Mouse (Mus musculus): ENCODE measurements around the gene Aak1. TPM values are rescaled to one million over a fixed set of nuclear protein-coding genes. Genes with fewer than 3 reads are reported as not detected.
"Not testable (repeated sequence)": the region's sequence is repeated elsewhere in the genome, so short reads cannot be mapped to it uniquely, and the experiment has no call there.

Gene Aak1
- polyA plus RNA-seq, 1 experiment from 2014 or later: 18.3 TPM

GRCm38 (mm10) chr6:87008887-87009286, 159.6 kb downstream of the Aak1 start, which contains the start of gene Nfu1:
TSS of gene Nfu1 (plus strand) at chr6:87009236.
- peak within 1 kb of the TSS; percentile 96 for H3K9ac ChIP-seq
- peaks cover 12% of the 10 kb centered on the region for H3K36me3 ChIP-seq (ENCODE audit: insufficient read depth)
- H3K4me1 ChIP-seq (ENCODE audit: insufficient read depth): no peaks in the 10 kb centered on the region
- H3K27me3 ChIP-seq (ENCODE audit: insufficient read depth, low read length): no peaks in the 10 kb centered on the region
- no peaks in the 10 kb centered on the region for H3K9me3 ChIP-seq (ENCODE audit: low read depth, low read length)
- 73% methylated on average over 6 of the region's 6 CpGs for WGBS
- no peak for TF ChIP-seq CTCF (IDR thresholded peaks at IDR 0.05; ENCODE audit: low read depth)
- ATAC-seq (ENCODE audit: insufficient read depth) (no peak), DNase-seq (no peak)
- H3K4me2 ChIP-seq: peak within 1 kb of the TSS; percentile 69
- peak within 1 kb of the TSS; percentile 90 for H3K27ac ChIP-seq (ENCODE audit: low read depth)
- peak within 1 kb of the TSS; percentile 87 for H3K4me3 ChIP-seq (ENCODE audit: low read depth, low read length)

DNA sequence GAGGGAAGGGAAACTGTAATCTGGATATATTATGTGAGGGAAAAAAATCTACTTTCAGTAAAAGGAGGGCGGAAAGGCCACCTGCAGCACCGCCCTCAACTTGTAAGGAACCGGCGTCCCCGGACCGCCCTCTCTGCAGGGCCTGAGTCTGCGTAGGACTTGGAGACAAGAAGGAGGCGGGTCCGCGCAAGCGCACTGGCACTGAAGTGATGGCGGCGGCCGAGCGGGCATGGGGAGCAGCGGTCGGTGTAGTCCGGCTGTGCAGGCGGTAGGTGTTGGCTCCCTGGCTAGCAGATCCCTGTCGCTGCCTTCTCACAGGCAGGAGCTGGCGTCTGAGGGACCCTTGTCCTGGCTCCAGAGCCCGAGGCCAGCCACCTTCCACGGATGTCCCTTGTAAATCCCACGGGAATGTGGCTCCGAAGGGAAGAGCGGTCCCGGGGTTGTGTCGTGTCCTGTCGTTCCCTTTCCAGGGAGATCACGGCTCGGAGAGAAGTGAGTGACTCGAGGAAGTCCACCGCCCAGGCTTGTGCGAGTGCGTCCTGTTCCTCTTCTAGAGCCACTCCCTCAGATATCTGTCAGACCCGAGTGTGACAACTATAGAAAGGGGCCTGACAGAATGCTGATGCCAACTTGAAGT, 160.5 kb downstream of the Aak1 start:
- Histone ChIP-seq H3K4me3 (ENCODE audit: low read depth, low read length) (peak overlapping the region; percentile 87), H3K27me3 (ENCODE audit: insufficient read depth, low read length) (no peaks in the 10 kb centered on the region), H3K4me1 (ENCODE audit: insufficient read depth) (no peaks in the 10 kb centered on the region), H3K27ac (ENCODE audit: low read depth) (peak overlapping the region; percentile 90), H3K9me3 (ENCODE audit: low read depth, low read length) (no peaks in the 10 kb centered on the region), H3K4me2 (peak overlapping the region; percentile 69), H3K9ac (peak overlapping the region; percentile 96), H3K36me3 (ENCODE audit: insufficient read depth) (peaks cover 16% of the 10 kb centered on the region)
- no peak for TF ChIP-seq CTCF (IDR thresholded peaks at IDR 0.05; ENCODE audit: low read depth)
- peak; percentile 96 for DNase-seq
- WGBS: under 1% methylated on average over 36 of the region's 36 CpGs
- peak; percentile 99 for ATAC-seq (ENCODE audit: insufficient read depth)

DNA sequence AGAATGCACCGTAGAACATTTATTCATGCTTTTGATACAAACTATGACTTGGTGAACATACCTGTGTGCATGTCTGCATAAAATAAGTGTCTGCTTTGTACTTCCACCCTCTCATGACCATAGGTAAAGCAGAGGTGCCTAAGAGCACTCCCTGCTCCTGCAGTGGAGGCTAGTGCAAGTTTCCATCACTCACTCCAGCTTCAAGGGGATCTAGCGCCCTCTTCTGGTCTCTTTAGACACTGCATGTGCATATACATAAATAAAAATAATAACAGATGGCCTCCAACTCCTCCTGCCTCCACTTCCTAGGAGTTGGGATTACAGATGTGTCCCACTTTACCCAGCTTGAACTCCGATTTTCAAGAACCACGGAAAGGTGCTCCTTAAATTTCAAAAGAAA, 167.6 kb downstream of the Aak1 start:
- WGBS: 65% methylated on average over 4 of the region's 4 CpGs
- DNase-seq (peak; percentile 74), ATAC-seq (ENCODE audit: insufficient read depth) (no peak)
- H3K9me3 ChIP-seq (ENCODE audit: low read depth, low read length): no peaks in the 10 kb centered on the region
- H3K9ac ChIP-seq: no peak overlapping the region
- H3K4me3 ChIP-seq (ENCODE audit: low read depth, low read length): no peak overlapping the region
- H3K27me3 ChIP-seq (ENCODE audit: insufficient read depth, low read length): no peaks in the 10 kb centered on the region
- H3K4me1 ChIP-seq (ENCODE audit: insufficient read depth): no peaks in the 10 kb centered on the region
- peak; percentile 66 for TF ChIP-seq CTCF (IDR thresholded peaks at IDR 0.05; ENCODE audit: low read depth)
- H3K27ac ChIP-seq (ENCODE audit: low read depth): no peak overlapping the region
- peaks cover 68% of the 10 kb centered on the region for H3K36me3 ChIP-seq (ENCODE audit: insufficient read depth)
- H3K4me2 ChIP-seq: no peak overlapping the region

GRCm38 (mm10) chr6:87018874-87019273, 169.6 kb downstream of the Aak1 start:
- Histone ChIP-seq H3K27me3 (ENCODE audit: insufficient read depth, low read length) (no peaks in the 10 kb centered on the region), H3K36me3 (ENCODE audit: insufficient read depth) (peaks cover 72% of the 10 kb centered on the region), H3K9me3 (ENCODE audit: low read depth, low read length) (no peaks in the 10 kb centered on the region), H3K9ac (no peak overlapping the region), H3K27ac (ENCODE audit: low read depth) (no peak overlapping the region), H3K4me2 (no peak overlapping the region), H3K4me1 (ENCODE audit: insufficient read depth) (no peaks in the 10 kb centered on the region), H3K4me3 (ENCODE audit: low read depth, low read length) (no peak overlapping the region)
- ATAC-seq (ENCODE audit: insufficient read depth): no peak
- no peak for TF ChIP-seq CTCF (IDR thresholded peaks at IDR 0.05; ENCODE audit: low read depth)
- DNase-seq: no peak
- 88% methylated on average over 8 of the region's 8 CpGs for WGBS

GRCm38 (mm10) chr6:87021791-87022190, 172.5 kb downstream of the Aak1 start:
- H3K4me1 ChIP-seq (ENCODE audit: insufficient read depth): no peaks in the 10 kb centered on the region
- H3K27me3 ChIP-seq (ENCODE audit: insufficient read depth, low read length): no peaks in the 10 kb centered on the region
- no peak overlapping the region for H3K27ac ChIP-seq (ENCODE audit: low read depth)
- no peaks in the 10 kb centered on the region for H3K9me3 ChIP-seq (ENCODE audit: low read depth, low read length)
- TF ChIP-seq CTCF (IDR thresholded peaks at IDR 0.05; ENCODE audit: low read depth): no peak
- no peak for ATAC-seq (ENCODE audit: insufficient read depth)
- DNase-seq: no peak
- no peak overlapping the region for H3K4me2 ChIP-seq
- whole genome bisulfite sequencing: 98% methylated on average over 12 of the region's 12 CpGs
- H3K9ac ChIP-seq: no peak overlapping the region
- H3K4me3 ChIP-seq (ENCODE audit: low read depth, low read length): no peak overlapping the region
- peaks cover 81% of the 10 kb centered on the region for H3K36me3 ChIP-seq (ENCODE audit: insufficient read depth)

DNA sequence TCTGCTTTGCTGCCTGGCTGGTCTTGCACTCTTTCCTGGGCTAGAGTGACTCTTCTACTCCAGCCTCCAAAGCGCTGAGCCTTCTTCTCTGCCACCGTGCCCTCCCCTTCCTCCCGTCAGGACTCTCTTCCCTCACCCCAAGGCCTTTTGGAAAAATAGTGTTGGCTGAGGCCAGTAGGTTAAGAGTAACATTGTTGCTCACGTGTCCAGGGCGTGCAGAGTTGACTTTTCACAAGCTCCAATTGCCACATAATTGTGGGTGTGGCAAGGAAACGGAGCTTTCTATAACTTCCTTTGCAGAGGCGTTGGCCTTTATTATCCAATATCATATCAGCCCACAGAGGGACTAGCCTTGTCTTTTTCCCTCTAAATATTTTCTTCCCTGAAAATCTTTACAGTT, 177.7 kb downstream of the Aak1 start:
- 68% methylated on average over 7 of the region's 7 CpGs for WGBS
- H3K4me3 ChIP-seq (ENCODE audit: low read depth, low read length): no peak overlapping the region
- peaks cover 43% of the 10 kb centered on the region for H3K36me3 ChIP-seq (ENCODE audit: insufficient read depth)
- H3K4me2 ChIP-seq: no peak overlapping the region
- no peak for TF ChIP-seq CTCF (IDR thresholded peaks at IDR 0.05; ENCODE audit: low read depth)
- H3K9me3 ChIP-seq (ENCODE audit: low read depth, low read length): no peaks in the 10 kb centered on the region
- H3K27me3 ChIP-seq (ENCODE audit: insufficient read depth, low read length): no peaks in the 10 kb centered on the region
- H3K4me1 ChIP-seq (ENCODE audit: insufficient read depth): no peaks in the 10 kb centered on the region
- no peak overlapping the region for H3K27ac ChIP-seq (ENCODE audit: low read depth)
- ATAC-seq (ENCODE audit: insufficient read depth) (no peak), DNase-seq (peak; percentile 14)
- H3K9ac ChIP-seq: no peak overlapping the region

- Histone ChIP-seq H3K4me1 (ENCODE audit: insufficient read depth) (no peaks in the 10 kb centered on the region), H3K4me3 (ENCODE audit: low read depth, low read length) (no peak overlapping the region), H3K9me3 (ENCODE audit: low read depth, low read length) (no peaks in the 10 kb centered on the region), H3K4me2 (no peak overlapping the region), H3K27ac (ENCODE audit: low read depth) (no peak overlapping the region), H3K27me3 (ENCODE audit: insufficient read depth, low read length) (no peaks in the 10 kb centered on the region), H3K9ac (no peak overlapping the region), H3K36me3 (ENCODE audit: insufficient read depth) (peaks cover 26% of the 10 kb centered on the region)
- no peak for TF ChIP-seq CTCF (IDR thresholded peaks at IDR 0.05; ENCODE audit: low read depth)
- ATAC-seq (ENCODE audit: insufficient read depth) (no peak), DNase-seq (peak; percentile 8)
These were observed 179.6 kb downstream of the Aak1 start for GRCm38 (mm10) chr6:87028881-87029280.

- not testable (repeated sequence) for H3K9me3 ChIP-seq (ENCODE audit: low read depth, low read length); H3K9ac ChIP-seq; H3K4me2 ChIP-seq; H3K36me3 ChIP-seq (ENCODE audit: insufficient read depth); H3K27ac ChIP-seq (ENCODE audit: low read depth); ATAC-seq (ENCODE audit: insufficient read depth); H3K4me3 ChIP-seq (ENCODE audit: low read depth, low read length); H3K27me3 ChIP-seq (ENCODE audit: insufficient read depth, low read length); DNase-seq; H3K4me1 ChIP-seq (ENCODE audit: insufficient read depth)
- 82% methylated on average over 7 of the region's 7 CpGs for WGBS
These were observed 182.0 kb downstream of the Aak1 start for GRCm38 (mm10) chr6:87031310-87031709.

Measured in lung, embryonic 14.5 days (tissue).